Mouse (Mus musculus) embryonic facial prominence, embryonic 11.5 days (tissue): ENCODE data around the gene Noxa1. TPM values are rescaled to one million over a fixed set of nuclear protein-coding genes. Genes with fewer than 3 reads are reported as not detected.

Experiments
- ATAC-seq: fragments of 200-750 bp; cut with Nextera tagmentation; replicated peaks from 2 replicates; pipeline ENCODE4 v1.8.0; 2017; ENCODE audit warnings: low read depth; ENCODE audit not compliant: insufficient number of reproducible peaks, low FRiP score, low TSS enrichment
- DNase-seq: peaks from one replicate; pipeline ENCODE4 v3.0.0-alpha.2; 2015; ENCODE audit warnings: low spot score
- H3K27ac ChIP-seq: fragments of 300-500 bp; sonication (generic); replicated peaks from 2 replicates; pipeline ENCODE4 v1.5.1; 2014; ENCODE audit warnings: mild to moderate bottlenecking, low read depth, low read length, control low read depth
- H3K27me3 ChIP-seq: fragments of 300-500 bp; sonication (generic); 2 replicates; pipeline ENCODE4 v1.6.1; 2014; ENCODE audit warnings: mild to moderate bottlenecking, low read length, moderate library complexity, mixed read lengths; ENCODE audit not compliant: control insufficient read depth, insufficient read depth
- H3K36me3 ChIP-seq: fragments of 300-500 bp; sonication (generic); replicated peaks from 2 replicates; pipeline ENCODE4 v1.6.1; 2014; ENCODE audit warnings: low read depth, mild to moderate bottlenecking, low read length, moderate library complexity, mixed read lengths; ENCODE audit not compliant: control insufficient read depth, insufficient read depth
- H3K4me1 ChIP-seq: fragments of 300-500 bp; sonication (generic); 2 replicates; pipeline ENCODE4 v1.6.1; 2014; ENCODE audit warnings: low read length, mixed read lengths; ENCODE audit not compliant: control insufficient read depth, insufficient read depth
- H3K4me2 ChIP-seq: fragments of 300-500 bp; sonication (generic); 2 replicates; pipeline ENCODE4 v1.6.1; 2014; ENCODE audit warnings: low read depth, mild to moderate bottlenecking, control low read depth, low read length, moderate library complexity
- H3K4me3 ChIP-seq: fragments of 300-500 bp; sonication (generic); 2 replicates; pipeline ENCODE4 v1.5.1; 2014; ENCODE audit warnings: low read depth, low read length, control low read depth
- H3K9ac ChIP-seq: fragments of 300-500 bp; sonication (generic); replicated peaks from 2 replicates; pipeline ENCODE4 v1.6.1; 2014; ENCODE audit warnings: mild to moderate bottlenecking, control low read depth, low read length
- H3K9me3 ChIP-seq: fragments of 300-500 bp; sonication (generic); replicated peaks from 2 replicates; pipeline ENCODE4 v1.6.1; 2016; ENCODE audit warnings: mild to moderate bottlenecking, low read length, inconsistent platforms, mixed read lengths; ENCODE audit not compliant: control insufficient read depth
- WGBS: fragments of 180-500 bp; shearing (Covaris S2); extraction: QIAGEN DNeasy Blood & Tissue Kit; methylation state at CpG from one replicate; pipeline ENCODE4 v1.1.7; 2014; 5-methylcytosine and 5-hydroxymethylcytosine counted together
- polyA plus RNA-seq: library from polyadenylated mRNA; unstranded; fragments of >200 nt; fragmentation: Nextera tagmentation; extraction: Ambion mirVana; gene quantifications from 2 replicates; pipeline ENCODE4 v1.2.1, GENCODE M21; 2014

Noxa1 gene
- polyA plus RNA-seq, 1 experiment from 2014 or later, result not detected

DNA sequence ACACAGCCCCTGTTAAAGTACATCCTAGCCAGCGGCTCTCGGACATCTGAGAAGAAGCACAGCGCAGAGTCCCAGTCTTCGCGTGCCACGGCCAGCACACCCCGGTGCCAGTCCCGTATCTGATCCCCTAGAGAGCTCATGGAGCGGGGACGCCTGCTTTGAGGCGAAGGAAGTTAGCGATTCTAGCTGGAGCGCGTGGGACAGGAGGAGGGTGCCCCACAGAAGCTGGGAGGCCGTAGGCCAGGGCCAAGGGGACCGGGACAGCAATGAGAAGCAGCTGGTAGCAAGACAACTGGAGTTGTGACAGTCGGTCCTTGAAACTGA lies 202 bp downstream of the Noxa1 start:
- H3K4me3 ChIP-seq, result no peak overlapping the region
- ATAC-seq (no peak), DNase-seq (no peak)
- H3K9ac ChIP-seq, result 0 out of 2 replicates have a peak overlapping the region, but pooled peaks have one; percentile 3
- H3K27ac ChIP-seq, result no peak overlapping the region
- no peaks in the 10 kb centered on the region for H3K9me3 ChIP-seq
- H3K4me2 ChIP-seq, result peak overlapping the region; percentile 28; the same call in 1 of the 2 replicates
- no peaks in the 10 kb centered on the region for H3K36me3 ChIP-seq
- 34% methylated on average over 17 of the region's 17 CpGs for WGBS
- H3K27me3 ChIP-seq, result no peaks in the 10 kb centered on the region
- H3K4me1 ChIP-seq, result 0 out of 2 replicates have a peak, but pooled peaks cover 2% of the 10 kb centered on the region

DNA sequence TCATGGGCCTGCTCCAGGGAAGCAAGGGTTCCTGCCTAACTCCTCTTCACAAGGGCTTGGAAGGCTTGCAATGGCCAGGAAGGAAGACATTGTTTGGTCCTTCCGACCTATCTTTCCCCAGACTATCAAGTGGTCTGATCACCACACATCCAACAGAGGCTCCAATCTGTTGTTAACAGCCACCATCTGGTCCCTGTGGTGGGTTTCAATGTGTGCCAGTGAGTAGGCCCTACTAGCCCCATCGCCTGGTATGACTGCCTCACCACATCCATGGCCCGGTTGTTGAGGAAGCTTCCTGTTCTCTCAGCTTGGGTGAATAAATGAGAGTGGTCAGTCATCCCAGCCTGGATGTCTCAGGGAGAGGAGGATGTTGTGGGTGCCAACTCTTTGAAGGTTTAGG lies 6.3 kb downstream of the Noxa1 start:
- WGBS, result 81% methylated on average over 3 of the region's 3 CpGs

DNA sequence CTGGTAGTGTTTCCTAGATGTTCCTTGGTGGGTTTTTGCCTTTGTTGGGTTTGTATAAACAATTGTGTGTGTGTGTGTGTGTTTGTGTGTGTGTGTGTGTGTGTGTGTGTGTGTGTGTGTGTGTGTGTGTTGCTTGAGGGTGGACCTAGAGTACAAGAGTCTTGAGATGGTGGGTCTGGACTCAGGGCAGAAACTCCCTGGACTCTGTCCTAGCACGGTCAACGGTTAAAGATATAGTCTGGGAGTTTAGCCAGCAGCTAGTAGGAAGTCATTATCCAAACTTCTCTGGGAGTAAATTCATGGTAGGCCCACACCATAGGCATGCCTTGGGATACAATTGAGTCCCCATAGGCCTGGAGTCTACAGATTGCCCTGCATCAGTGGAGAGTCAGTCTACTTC lies 7.1 kb downstream of the Noxa1 start:
- H3K9me3 ChIP-seq, result no peaks in the 10 kb centered on the region
- no peak for DNase-seq
- no peak overlapping the region for H3K27ac ChIP-seq
- no peaks in the 10 kb centered on the region for H3K36me3 ChIP-seq
- no peak for ATAC-seq
- no peak overlapping the region for H3K9ac ChIP-seq
- no peak overlapping the region for H3K4me2 ChIP-seq
- no peak overlapping the region for H3K4me3 ChIP-seq
- H3K4me1 ChIP-seq, result no peaks in the 10 kb centered on the region
- H3K27me3 ChIP-seq, result no peaks in the 10 kb centered on the region
- 89% methylated on average over 2 of the region's 2 CpGs for WGBS

More for the DNA sequence above, 6.3 kb downstream of the Noxa1 start:
- Histone ChIP-seq H3K27ac (no peak overlapping the region), H3K4me1 (no peaks in the 10 kb centered on the region), H3K36me3 (no peaks in the 10 kb centered on the region), H3K4me3 (no peak overlapping the region), H3K4me2 (no peak overlapping the region), H3K9ac (no peak overlapping the region), H3K9me3 (no peaks in the 10 kb centered on the region), H3K27me3 (no peaks in the 10 kb centered on the region)
- DNase-seq, result no peak
- no peak for ATAC-seq

DNA sequence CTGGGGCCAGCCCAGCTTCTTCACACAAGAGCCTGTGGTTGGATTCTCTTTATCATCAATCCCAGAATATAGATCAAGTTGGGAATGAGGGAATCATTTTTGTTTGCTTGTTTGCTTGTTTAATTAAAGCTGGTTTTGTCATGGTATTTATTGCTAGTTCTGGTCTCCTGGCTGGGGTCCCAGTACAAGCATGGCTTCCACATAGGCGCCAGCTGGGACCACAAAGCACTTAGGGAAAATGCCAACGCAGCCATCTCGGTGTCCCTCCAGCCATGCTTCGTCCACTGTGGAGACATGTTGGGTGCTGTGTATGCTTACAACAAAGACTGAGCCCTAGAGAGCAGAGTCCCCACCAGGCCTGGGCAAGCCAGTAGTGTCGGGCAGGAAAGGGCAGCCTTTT lies 9.4 kb downstream of the Noxa1 start:
- ATAC-seq (no peak), DNase-seq (no peak)
- no peak overlapping the region for H3K4me3 ChIP-seq
- H3K27ac ChIP-seq, result no peak overlapping the region
- 89% methylated on average over 5 of the region's 5 CpGs for WGBS
- no peaks in the 10 kb centered on the region for H3K27me3 ChIP-seq
- no peak overlapping the region for H3K4me2 ChIP-seq
- no peak overlapping the region for H3K9ac ChIP-seq
- H3K4me1 ChIP-seq, result no peaks in the 10 kb centered on the region
- no peaks in the 10 kb centered on the region for H3K36me3 ChIP-seq
- H3K9me3 ChIP-seq, result no peaks in the 10 kb centered on the region

DNA sequence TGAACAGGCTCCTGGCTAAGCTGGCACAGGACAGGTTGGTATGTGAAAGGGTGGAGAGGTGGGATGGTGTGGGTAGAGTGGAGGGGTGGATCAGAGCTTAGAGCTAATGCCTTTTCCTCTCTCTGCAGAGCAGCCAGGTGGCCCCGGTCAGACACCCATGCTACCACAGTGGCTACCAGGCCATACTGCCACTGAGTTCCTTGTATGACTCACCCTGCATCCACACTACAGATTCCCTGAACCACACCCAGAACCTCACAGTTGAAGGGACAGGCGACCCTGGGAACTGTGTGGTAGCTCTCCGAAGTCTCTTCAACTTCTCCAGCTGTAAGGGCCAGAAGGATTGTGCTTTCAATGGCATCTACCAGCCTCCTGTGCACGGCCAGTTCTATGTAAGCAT lies 11.3 kb downstream of the Noxa1 start:
- no peaks in the 10 kb centered on the region for H3K27me3 ChIP-seq
- DNase-seq, result no peak
- H3K4me1 ChIP-seq, result no peaks in the 10 kb centered on the region
- H3K4me2 ChIP-seq, result no peak overlapping the region
- no peaks in the 10 kb centered on the region for H3K36me3 ChIP-seq
- no peaks in the 10 kb centered on the region for H3K9me3 ChIP-seq
- no peak for ATAC-seq
- 86% methylated on average over 4 of the region's 4 CpGs for WGBS
- H3K9ac ChIP-seq, result no peak overlapping the region
- no peak overlapping the region for H3K27ac ChIP-seq
- no peak overlapping the region for H3K4me3 ChIP-seq

DNA sequence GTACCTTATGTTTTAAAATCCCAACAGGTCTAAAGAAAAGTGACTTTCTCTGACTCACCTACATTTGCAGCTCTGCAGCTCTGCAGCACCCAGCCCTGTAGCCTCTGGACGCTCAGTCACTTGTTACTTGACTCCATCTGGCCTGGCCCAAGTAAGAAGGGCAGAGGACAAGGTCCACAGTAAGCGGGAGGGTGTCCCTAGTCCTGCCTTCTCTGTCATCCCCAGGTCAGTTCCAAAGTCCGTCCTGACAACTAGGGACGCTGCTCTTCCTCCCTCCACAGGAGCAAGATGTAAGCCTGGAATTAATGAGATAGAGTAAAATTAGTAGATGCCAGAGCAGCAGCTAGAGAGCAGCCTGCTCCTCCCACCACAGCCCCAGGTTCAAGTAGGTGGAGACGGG lies 14.9 kb downstream of the Noxa1 start, which contains the start of gene Entpd8:
Entpd8 (plus strand) TSS at position 229 of the 400 bp plus-strand sequence.
- Histone ChIP-seq H3K9me3 (no peaks in the 10 kb centered on the region), H3K4me1 (no peaks in the 10 kb centered on the region), H3K27me3 (no peaks in the 10 kb centered on the region), H3K4me2 (no peak within 1 kb of the TSS), H3K9ac (no peak within 1 kb of the TSS), H3K4me3 (no peak within 1 kb of the TSS), H3K27ac (no peak within 1 kb of the TSS), H3K36me3 (no peaks in the 10 kb centered on the region)
- DNase-seq (no peak), ATAC-seq (no peak)
- 69% methylated on average over 5 of the region's 5 CpGs for WGBS

DNA sequence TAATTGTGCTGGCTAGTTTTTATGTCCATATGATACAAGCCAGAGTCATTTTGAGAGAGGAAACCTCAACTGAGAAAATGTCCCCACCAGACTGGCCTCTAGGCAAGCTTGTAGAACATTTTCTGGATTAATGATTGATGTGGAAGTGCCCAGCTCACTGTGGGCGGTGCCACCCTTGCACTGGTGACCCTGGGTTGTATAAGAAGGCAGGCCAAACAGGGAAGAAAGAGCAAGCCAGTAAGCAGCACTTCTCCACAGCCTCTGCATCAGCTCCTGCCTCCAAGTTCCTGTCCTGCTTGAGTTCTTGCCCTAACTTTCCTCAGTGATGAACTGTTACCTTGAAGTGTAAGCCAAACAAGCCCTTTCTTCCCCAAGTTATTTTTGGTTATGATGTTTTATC lies 16.0 kb downstream of the Noxa1 start:
- no peak overlapping the region for H3K27ac ChIP-seq
- H3K36me3 ChIP-seq, result no peaks in the 10 kb centered on the region
- H3K4me1 ChIP-seq, result no peaks in the 10 kb centered on the region
- WGBS, result 79% methylated on average over 1 of the region's 1 CpGs
- no peak for DNase-seq
- ATAC-seq, result no peak
- H3K9ac ChIP-seq, result no peak overlapping the region
- H3K9me3 ChIP-seq, result no peaks in the 10 kb centered on the region
- no peak overlapping the region for H3K4me2 ChIP-seq
- no peak overlapping the region for H3K4me3 ChIP-seq
- H3K27me3 ChIP-seq, result no peaks in the 10 kb centered on the region

DNA sequence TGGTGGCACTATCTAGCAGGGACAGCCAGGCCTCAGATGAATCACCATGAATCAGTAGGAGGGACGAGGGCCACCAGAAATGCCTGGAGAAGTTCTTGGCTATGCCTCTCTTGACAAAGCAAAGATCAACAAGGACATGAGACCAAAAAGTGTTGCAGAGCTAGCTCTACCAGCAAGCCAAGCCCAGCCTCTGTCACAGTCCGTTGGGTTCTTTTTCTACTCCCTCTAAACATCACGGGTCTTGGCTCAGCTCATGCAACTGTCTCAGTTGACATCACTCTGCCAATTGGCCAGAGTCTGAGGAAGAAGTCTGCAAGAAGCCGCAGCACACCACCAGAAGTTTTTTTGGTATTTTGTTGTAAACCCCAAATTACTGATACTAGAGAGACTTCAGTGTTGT lies 19.4 kb downstream of the Noxa1 start:
- H3K4me3 ChIP-seq, result no peak overlapping the region
- no peak for ATAC-seq

More for the DNA sequence above, 19.4 kb downstream of the Noxa1 start:
- H3K4me2 ChIP-seq, result no peak overlapping the region
- no peak overlapping the region for H3K9ac ChIP-seq
- WGBS, result 72% methylated on average over 4 of the region's 4 CpGs
- no peaks in the 10 kb centered on the region for H3K36me3 ChIP-seq
- H3K27me3 ChIP-seq, result no peaks in the 10 kb centered on the region
- H3K27ac ChIP-seq, result no peak overlapping the region
- H3K4me1 ChIP-seq, result no peaks in the 10 kb centered on the region
- H3K9me3 ChIP-seq, result no peaks in the 10 kb centered on the region
- DNase-seq, result no peak
